Mouse (Mus musculus) liver, adult 2 months (tissue): ENCODE measurements around the gene Slc25a42. TPM values are rescaled to one million over a fixed set of nuclear protein-coding genes. Genes with fewer than 3 reads are reported as not detected.

Experiments
- DNase-seq: peaks from one replicate; pipeline ENCODE4 v3.0.0-alpha.2; 2011; ENCODE audit warnings: low read depth, low spot score; ENCODE audit errors: extremely low read depth
- H3K27ac ChIP-seq: fragments of 200-500 bp; replicated peaks from 2 replicates; pipeline ENCODE4 v1.5.1; 2012; ENCODE audit warnings: low read depth, mild to moderate bottlenecking, control low read depth, inconsistent platforms, low read length; ENCODE audit not compliant: insufficient read depth
- H3K27me3 ChIP-seq: fragments of 200-500 bp; 2 replicates; pipeline ENCODE4 v1.6.1; 2012; ENCODE audit warnings: mild to moderate bottlenecking, moderate library complexity, low read length, inconsistent platforms; ENCODE audit not compliant: control insufficient read depth, insufficient read depth
- H3K36me3 ChIP-seq: fragments of 200-500 bp; 2 replicates; pipeline ENCODE4 v1.6.1; 2012; ENCODE audit warnings: low read length, inconsistent platforms; ENCODE audit not compliant: control insufficient read depth, insufficient read depth
- H3K4me1 ChIP-seq: fragments of 200-500 bp; 2 replicates; pipeline ENCODE4 v1.6.1; 2011; ENCODE audit warnings: low read length; ENCODE audit not compliant: control insufficient read depth, insufficient read depth
- H3K4me3 ChIP-seq: fragments of 200-500 bp; 2 replicates; pipeline ENCODE4 v1.5.1; 2011; ENCODE audit warnings: low read depth, mild to moderate bottlenecking, control low read depth, low read length, moderate library complexity; ENCODE audit not compliant: insufficient read depth
- H3K79me2 ChIP-seq: fragments of 200-500 bp; 2 replicates; pipeline ENCODE4 v1.6.1; 2012; ENCODE audit warnings: inconsistent platforms, mild to moderate bottlenecking, low read length, moderate library complexity; ENCODE audit not compliant: control insufficient read depth, insufficient read depth
- H3K9ac ChIP-seq: fragments of 200-500 bp; 2 replicates; pipeline ENCODE4 v1.6.1; 2012; ENCODE audit warnings: low read depth, mild to moderate bottlenecking, control low read depth, inconsistent platforms, low read length
- CTCF ChIP-seq: fragments of 200-500 bp; IDR thresholded peaks from 2 replicates; pipeline ENCODE4 v1.5.1; 2011; ENCODE audit warnings: low read depth, low read length, control low read depth
- POLR2A ChIP-seq: fragments of 200-500 bp; IDR thresholded peaks from 2 replicates; pipeline ENCODE4 v1.6.1; 2011; ENCODE audit warnings: low read length, control low read depth; ENCODE audit not compliant: insufficient read depth; ENCODE audit errors: extremely low read depth
- WGBS: fragments of 180-500 bp; shearing (Covaris S2); methylation state at CpG from one replicate; pipeline ENCODE4 v1.1.7; 2018; 5-methylcytosine and 5-hydroxymethylcytosine counted together
- polyA plus RNA-seq: library from polyadenylated mRNA; depleted of rRNA; stranded (reverse); fragments of >200 nt; gene quantifications from 2 replicates; pipeline ENCODE4 v1.2.3, GENCODE M21; 2012; rRNA removed
- total RNA-seq: library from RNA; depleted of rRNA; stranded (reverse); fragments of >200 nt; gene quantifications from 2 replicates; pipeline ENCODE4 v1.2.3, GENCODE M21; 2014; rRNA removed

The Slc25a42 gene
- total RNA-seq (31.4 and 48.5 TPM in 2 replicates), polyA plus RNA-seq (96.9 and 117 TPM in 2 replicates)

DNA sequence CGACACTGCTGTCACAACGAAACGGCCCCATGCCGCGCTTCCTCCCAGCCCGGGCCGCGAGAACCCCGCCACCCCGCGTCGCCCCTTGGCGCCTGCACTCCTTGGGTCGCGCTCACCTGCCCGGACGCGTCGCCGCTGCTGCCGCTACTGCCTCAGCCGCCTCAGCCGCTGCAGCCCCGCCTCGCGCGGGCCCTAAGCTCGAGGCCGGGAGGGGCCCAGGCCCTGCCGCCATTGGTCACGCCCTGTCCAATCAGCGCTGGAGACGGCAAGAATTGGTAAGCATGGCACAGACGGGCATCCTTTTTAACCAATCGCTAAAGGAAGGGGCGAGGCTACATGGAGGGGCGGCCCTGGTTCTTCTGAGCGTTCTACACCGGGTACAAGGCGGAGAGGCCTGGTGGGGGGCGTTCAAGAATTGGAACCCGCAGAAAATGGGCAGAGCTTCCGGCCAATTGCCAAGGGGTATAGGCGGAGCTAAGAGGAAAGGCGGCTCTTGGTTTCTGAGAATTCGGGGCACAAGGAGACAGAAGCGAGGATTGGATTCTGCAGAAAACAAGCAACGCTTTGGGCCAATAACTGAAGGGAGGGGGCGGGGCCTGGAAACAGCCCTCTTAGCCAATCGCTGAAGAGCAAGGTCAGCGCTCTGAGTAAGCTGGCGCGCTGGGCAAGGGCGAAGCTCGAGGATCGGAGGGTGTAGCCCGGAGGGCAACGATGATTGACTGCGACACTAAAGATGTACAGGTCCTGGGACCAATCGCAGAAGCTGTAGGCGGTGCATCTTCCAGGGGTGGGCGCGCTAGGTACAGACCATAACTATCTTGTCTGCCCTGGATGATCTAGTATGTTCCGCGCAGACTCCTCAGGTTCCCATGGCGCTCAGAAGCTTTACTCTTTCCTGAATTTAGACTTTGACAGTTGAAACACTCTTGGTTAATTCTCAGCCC lies at the start of gene Slc25a42:
Gene Slc25a42 (minus strand): TSS at position 194 of the 944 bp plus-strand sequence.
- no peaks in the 10 kb centered on the region for H3K27me3 ChIP-seq
- TF ChIP-seq POLR2A (peak; percentile 96), CTCF (no peak)
- H3K79me2 ChIP-seq, result peaks cover 28% of the 10 kb centered on the region; the same call in 1 of the 2 replicates
- under 1% methylated on average over 64 of the region's 66 CpGs for WGBS
- H3K4me3 ChIP-seq, result peak within 1 kb of the TSS; percentile 67
- H3K4me1 ChIP-seq, result peaks cover 18% of the 10 kb centered on the region
- no peaks in the 10 kb centered on the region for H3K36me3 ChIP-seq
- peak within 1 kb of the TSS; percentile 92 for H3K9ac ChIP-seq
- peak; percentile 99 for DNase-seq
- H3K27ac ChIP-seq, result peak within 1 kb of the TSS; percentile 90

DNA sequence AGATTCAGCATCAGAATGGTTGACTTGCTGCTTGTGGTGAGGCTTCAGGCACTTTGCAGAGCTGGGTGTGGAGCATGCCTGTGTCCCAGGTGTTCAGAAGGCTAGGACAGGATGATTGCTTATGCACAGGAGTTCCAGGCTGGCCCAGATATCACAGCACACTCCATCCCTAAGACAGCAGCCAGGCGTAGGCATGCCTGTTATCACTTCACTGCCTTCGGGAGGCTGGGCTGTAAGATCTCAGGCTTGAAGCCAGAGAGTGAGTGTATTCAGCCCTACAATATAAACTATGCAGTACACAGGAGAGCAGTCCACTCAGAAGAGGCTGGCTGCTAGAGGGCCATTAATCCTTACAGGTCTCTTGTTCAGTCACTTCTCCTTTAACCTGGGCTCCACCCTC lies 46.9 kb upstream of the Slc25a42 start:
- Histone ChIP-seq H3K27me3 (no peaks in the 10 kb centered on the region), H3K79me2 (no peaks in the 10 kb centered on the region), H3K4me3 (no peak overlapping the region), H3K4me1 (no peaks in the 10 kb centered on the region), H3K36me3 (peaks cover 6% of the 10 kb centered on the region; the same call in 1 of the 2 replicates), H3K9ac (no peak overlapping the region), H3K27ac (no peak overlapping the region)
- TF ChIP-seq CTCF (no peak), POLR2A (no peak)
- 81% methylated on average over 2 of the region's 2 CpGs for WGBS
- DNase-seq, result no peak

DNA sequence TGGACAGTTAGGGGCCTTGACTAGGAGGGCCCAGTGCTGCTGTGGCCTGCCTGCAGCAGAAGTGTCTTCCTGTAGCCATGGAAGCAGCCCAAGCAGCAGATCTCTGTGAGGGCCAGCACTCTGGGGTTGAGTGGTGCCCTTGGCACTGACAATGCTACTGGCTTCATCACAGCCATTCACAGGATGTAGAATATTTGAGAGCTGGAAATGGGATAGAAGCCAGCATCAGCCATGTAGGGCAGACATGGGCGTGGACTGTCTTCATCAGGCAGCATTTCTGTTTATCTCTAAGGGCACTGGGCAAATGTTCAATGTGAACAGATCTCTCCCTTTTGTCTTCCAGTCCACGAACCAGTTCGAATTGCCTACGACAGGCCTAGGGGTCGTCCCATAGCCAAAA lies 46.5 kb upstream of the Slc25a42 start:
- H3K36me3 ChIP-seq, result peaks cover 9% of the 10 kb centered on the region; the same call in 1 of the 2 replicates

DNA sequence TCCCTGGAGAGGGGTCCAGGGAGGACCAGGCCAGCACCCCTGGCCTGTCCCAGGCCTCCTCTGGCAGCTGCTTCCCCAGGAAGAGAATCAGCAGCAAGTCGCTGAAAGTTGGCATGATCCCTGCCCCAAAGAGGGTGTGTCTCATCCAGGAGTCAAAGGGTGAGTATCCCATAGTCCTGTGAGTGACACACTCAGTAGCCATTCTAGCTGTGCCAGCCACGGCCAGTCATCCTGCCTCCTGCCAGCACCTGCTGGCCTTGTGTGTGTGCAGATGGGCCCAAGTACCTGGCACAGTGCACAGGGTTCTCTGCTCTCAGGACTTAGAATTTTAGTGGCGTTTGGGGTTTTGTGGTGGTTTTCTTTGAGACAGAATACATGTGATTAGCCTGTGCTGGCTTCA lies 45.4 kb upstream of the Slc25a42 start:
- 57% methylated on average over 3 of the region's 3 CpGs for WGBS
- peak; percentile 13 for DNase-seq
- Histone ChIP-seq H3K4me1 (no peaks in the 10 kb centered on the region), H3K36me3 (peaks cover 15% of the 10 kb centered on the region; the same call in 1 of the 2 replicates), H3K4me3 (no peak overlapping the region), H3K79me2 (no peaks in the 10 kb centered on the region), H3K27ac (no peak overlapping the region), H3K27me3 (no peaks in the 10 kb centered on the region), H3K9ac (no peak overlapping the region)
- TF ChIP-seq POLR2A, result no peak
- no peak for TF ChIP-seq CTCF

More for the DNA sequence above, 46.5 kb upstream of the Slc25a42 start:
- DNase-seq, result no peak
- Histone ChIP-seq H3K9ac (no peak overlapping the region), H3K79me2 (no peaks in the 10 kb centered on the region), H3K4me3 (no peak overlapping the region), H3K27ac (no peak overlapping the region), H3K27me3 (no peaks in the 10 kb centered on the region), H3K4me1 (no peaks in the 10 kb centered on the region)
- TF ChIP-seq POLR2A, result no peak
- no peak for TF ChIP-seq CTCF
- 75% methylated on average over 5 of the region's 5 CpGs for WGBS

DNA sequence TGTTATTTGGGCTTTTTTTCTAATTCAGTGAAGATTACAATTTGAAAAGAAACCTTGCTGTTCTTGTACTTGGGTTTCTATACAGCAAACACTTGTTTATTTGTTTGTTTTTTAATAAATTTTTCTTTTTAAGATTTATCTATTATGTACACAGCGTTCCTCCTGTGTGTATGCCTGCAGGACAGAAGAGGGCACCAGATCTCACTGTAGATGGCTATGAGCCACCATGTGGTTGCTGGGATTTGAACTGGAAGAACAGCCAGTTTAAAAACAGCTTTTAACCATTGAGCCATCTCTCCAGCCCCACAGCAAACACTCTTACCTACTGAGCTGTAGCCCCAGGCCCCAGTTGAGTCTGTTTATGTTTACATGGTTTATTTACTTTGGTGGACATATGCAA lies 42.5 kb upstream of the Slc25a42 start:
- WGBS, result 69% methylated on average over 1 of the region's 1 CpGs
- no peak overlapping the region for H3K4me3 ChIP-seq
- H3K4me1 ChIP-seq, result no peaks in the 10 kb centered on the region
- H3K79me2 ChIP-seq, result no peaks in the 10 kb centered on the region
- peaks cover 30% of the 10 kb centered on the region; the same call in 1 of the 2 replicates for H3K36me3 ChIP-seq
- H3K27me3 ChIP-seq, result no peaks in the 10 kb centered on the region
- no peak overlapping the region for H3K27ac ChIP-seq
- H3K9ac ChIP-seq, result no peak overlapping the region
- DNase-seq, result no peak
- TF ChIP-seq POLR2A, result no peak
- no peak for TF ChIP-seq CTCF

DNA sequence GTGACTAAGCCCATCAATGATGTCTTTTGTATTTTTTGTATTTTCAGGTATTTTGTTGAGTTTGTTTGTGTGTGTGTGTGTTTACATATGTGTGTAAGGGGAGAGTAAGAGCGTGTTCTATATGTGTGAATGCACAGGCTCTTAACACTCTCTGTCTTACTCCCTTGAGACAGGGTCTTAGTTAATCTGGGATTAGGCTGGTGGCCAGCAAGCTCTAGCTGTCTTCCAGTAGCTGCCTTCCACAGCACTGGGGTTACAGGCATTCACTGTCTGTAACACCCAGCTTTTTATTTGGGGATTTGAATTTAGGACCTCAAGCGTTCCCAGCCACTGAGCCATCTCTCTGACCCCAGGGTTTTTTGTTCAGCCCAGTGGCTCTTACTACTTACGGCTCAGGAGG lies 35.7 kb upstream of the Slc25a42 start:
- 97% methylated on average over 3 of the region's 3 CpGs for WGBS
- no peak for DNase-seq
- H3K79me2 ChIP-seq, result peaks cover 6% of the 10 kb centered on the region
- H3K27me3 ChIP-seq, result no peaks in the 10 kb centered on the region
- peaks cover 52% of the 10 kb centered on the region for H3K36me3 ChIP-seq
- no peak overlapping the region for H3K4me3 ChIP-seq
- H3K9ac ChIP-seq, result no peak overlapping the region
- H3K4me1 ChIP-seq, result no peaks in the 10 kb centered on the region
- H3K27ac ChIP-seq, result no peak overlapping the region
- TF ChIP-seq CTCF, result no peak
- TF ChIP-seq POLR2A, result no peak
